Mouse (Mus musculus) E14TG2a.4 (cell line): ENCODE measurements around the gene Trpm6.

ENCODE experiments used
- CTCF ChIP-seq: conservative IDR thresholded peaks from 2 replicates; pipeline ENCODE4 v1.5.1; 2014; ENCODE audit warnings: low read length
- POU5F1 ChIP-seq: IDR thresholded peaks from 2 replicates; pipeline ENCODE4 v1.6.1; 2014; ENCODE audit warnings: low read length, borderline replicate concordance

DNA sequence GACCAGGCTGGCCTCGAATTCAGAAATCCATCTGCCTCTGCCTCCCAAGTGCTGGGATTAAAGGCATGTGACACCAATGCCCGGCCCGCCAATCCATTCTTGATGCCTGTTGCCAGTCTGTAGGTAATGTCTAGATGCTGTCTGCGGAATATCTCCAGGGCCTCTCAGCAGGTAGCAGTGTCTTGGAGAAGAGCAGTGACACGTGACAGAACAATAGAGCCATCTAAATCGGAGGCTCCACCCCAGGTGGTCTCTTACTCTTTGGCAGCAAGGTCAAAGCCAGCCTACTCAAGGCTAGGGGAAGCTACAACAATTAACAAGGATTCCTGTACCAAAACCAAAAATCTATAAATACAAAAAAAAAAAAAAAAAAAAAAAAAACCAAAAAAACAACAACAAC is 38.9 kb upstream of the Trpm6 start:
- no peak for TF ChIP-seq CTCF
- no peak for TF ChIP-seq POU5F1
